Mouse (Mus musculus) liver, postnatal 0 days (tissue): ENCODE measurements at regions not wholly inside any gene's neighbourhood (a gene's known extent, or its start where the extent isn't known, plus 50 kb on each side); places are given as distances from the start of the nearest gene placed in this dataset.

ENCODE experiments used
- CTCF ChIP-seq: sonication (generic); IDR thresholded peaks from 2 replicates; pipeline ENCODE4 v1.5.1; 2016; ENCODE audit warnings: antibody characterized with exemption, low read depth
- EP300 ChIP-seq: IDR thresholded peaks from 2 replicates; pipeline ENCODE4 v1.6.1; 2016; ENCODE audit warnings: antibody characterized with exemption, low read depth, mild to moderate bottlenecking

GRCm38 (mm10) chr9:50257162-50257561 lies 87.6 kb downstream of the Rpl10-ps3 start:
- TF ChIP-seq CTCF (no peak), EP300 (no peak)
